Mouse (Mus musculus) spleen, embryonic (tissue): ENCODE results near the gene Ergic1.

Experiments used
- CTCF ChIA-PET: fragments of 350-600 bp; sonication (Branson Sonifier 250); formaldehyde crosslinking; loops from one replicate; lab custom pipeline; 2022; lab: Charles Lee

Gene Ergic1

DNA sequence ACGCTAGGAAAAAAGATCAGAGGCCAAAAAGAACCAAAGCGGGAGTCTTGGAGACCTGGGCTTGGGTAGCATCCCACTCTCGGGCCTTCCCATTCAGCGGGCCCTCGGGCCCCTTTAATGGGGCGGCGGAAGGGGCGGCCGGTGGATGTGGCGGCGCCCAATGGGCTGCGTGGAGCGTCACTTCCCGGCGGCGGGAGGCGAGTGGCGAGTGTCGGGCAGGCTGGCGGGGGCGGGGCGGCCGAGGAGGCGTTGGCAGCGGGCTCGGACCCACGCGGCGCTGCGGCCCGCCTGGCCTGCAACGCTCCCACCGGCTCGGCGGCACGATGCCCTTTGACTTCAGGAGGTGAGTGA is at the start of gene Ergic1:
Gene Ergic1, plus strand, starts transcription at position 200 of the 351 bp plus-strand sequence.
- CTCF ChIA-PET, result no interaction called here

DNA sequence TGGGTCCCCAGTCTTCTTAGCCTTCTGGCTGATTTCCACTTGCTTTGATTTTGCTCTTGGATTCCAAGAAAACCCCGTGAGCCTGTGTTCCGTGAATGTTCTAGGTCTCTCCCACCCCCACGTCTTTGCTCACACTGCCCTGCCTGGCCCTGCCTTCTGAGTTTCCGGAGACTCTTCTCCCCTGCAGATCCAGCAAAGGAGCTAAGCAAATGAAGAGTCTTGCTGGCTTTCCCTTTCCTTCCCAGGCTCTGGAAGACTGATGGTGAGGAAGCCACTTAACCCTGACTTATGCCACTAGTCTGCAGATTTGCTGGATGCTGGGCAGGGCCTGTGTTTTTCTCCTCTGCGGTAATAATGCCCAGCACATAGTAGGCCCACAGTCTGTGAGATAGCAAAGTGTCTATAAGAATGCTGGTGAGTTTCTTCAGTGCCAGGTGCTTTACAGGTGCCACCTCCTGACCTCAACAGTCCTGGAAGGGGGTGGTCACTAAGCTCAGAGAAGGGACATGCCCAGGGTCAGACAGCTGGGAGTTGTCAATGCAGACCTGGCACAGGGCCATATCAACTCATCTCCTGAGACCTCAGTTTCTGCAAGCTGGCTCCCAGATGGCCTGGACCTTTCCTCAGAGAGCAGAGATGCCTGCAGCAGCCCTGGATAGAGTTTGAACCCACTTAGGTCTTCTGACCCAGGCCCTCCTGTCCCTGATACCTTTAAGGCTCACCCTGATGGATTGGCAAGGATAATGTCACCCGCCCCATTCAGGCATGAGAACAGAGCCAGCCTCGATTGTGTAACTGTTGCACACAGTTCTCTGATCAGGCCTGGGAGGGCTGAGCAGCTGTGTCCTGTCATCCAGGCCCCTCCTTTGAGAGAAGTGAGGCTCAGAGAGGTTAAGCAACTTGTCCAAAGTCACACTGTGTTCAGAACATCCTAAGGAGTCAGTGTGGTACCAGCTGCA is 49.2 kb upstream of the Ergic1 start:
- CTCF ChIA-PET, result interaction anchor here (0.6 kb wide), 2 partner anchors 20 to 549 kb away, joined by 3 read pairs; no protein-coding TSS in a partner anchor

DNA sequence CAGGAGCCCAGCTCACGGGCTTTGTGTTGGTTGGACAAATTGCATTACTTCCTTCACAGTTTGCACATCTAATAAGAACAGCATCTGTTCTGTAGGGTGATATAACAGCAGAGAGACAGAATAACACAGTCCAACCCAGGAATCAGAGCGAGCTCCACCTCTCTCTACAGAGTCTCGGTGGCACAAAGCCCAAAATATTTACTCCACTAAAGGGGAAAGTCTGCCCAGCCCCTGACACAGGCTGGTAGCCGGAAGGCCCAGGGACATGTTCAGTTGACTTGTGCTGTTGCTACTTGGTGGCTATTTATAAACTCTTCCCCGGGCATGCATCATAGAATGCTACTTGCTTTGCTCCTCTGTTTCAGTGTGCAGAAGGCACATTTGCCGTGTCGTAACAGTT is 48.3 kb upstream of the Ergic1 start:
- CTCF ChIA-PET, result no interaction called here

DNA sequence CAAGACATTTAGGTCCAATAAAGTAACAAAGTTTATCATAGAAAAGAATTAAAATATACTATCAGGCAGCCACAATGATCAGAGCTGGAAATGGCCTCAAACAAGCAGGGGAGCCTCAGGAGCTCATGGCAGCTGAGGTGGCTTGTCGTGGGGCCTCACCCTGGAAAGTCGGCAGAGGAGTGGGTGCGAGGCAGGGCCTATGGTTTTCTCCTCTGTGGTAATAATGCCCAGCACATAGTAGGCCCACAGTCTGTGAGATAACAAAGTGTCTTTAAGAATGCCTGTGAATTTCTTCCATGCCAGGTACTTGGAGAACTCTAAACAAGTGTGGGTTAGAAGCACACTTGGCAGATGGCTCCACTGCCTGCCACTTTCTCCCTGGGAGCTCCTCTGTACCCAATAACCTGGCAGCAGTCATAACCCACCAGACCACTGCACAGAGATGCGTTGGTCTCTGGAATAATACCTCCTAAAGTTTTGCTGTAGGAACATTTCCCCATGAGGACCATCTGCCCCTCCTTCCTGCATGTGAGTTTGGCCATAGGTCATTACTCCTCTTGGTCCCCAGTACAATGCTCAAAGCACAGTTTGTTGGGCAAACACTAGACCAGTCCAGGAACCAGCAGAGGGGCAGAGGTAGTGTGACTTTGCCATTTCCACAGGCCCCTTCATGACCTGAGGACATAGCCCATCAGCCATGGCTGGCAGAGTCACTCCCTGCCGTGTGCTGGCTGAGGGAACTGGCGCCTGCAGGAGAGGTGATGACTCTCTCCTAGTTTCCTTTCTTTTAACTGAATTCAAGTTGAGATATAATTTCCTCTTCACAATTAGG is 47.6 kb upstream of the Ergic1 start:
- CTCF ChIA-PET, result no interaction called here

DNA sequence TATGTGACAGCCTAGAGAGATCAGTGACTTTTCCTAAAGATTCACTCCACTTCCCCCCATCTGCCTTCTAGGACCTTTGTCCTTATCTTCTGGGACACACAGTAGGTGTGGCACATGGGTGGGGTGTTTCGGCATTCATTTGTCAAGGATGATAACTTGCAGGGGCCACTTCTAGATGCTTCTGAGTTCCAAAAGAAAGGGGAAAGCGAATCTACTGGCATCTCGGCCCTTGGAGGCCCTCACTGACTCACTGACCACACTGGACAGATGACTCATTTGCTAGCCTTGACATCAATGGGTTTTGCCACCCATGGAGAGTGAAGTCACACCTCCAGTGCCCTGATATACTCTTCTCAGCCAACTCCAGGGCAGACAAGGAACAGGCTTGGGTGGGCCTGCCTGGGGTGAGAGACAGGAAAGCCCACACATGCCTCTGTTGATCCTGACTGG is 46.7 kb upstream of the Ergic1 start:
- CTCF ChIA-PET, result no interaction called here

DNA sequence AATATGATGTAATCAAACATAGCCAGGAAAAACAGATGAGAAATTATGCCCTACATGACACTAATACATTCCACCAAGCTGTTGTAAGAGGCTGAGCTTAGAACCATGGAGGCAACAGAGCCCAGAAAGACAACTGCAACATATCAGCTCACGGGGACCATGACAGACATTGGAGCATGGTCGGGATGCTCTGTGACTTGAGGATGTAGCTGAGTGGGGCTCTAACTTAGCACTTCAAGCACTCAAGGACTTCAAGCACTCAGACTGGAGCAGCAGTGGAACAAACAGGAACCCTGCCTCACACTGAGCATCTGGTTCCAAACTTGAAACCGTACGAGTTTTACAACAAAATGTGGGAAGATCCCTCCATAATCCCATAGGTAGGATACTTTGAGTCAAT is 45.6 kb upstream of the Ergic1 start:
- CTCF ChIA-PET, result no interaction called here

DNA sequence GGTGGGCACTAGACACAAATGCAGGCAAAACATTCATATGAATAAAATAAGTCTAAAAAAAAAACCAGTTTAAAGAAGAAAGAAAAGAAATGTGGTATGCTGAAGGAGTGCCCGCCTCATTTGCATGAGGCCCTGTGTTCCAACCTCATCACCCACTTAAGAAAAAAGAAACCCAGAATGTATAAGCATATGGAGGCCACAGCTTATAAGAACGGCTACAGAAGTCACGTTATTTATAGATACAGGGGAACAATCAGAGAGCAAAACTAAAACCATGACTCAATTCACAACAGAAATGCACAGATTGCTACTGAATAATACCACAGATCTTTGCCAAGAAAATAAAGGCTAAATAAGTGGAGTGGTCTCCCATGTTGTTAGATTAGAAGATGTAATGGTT is 43.0 kb upstream of the Ergic1 start:
- CTCF ChIA-PET, result no interaction called here

DNA sequence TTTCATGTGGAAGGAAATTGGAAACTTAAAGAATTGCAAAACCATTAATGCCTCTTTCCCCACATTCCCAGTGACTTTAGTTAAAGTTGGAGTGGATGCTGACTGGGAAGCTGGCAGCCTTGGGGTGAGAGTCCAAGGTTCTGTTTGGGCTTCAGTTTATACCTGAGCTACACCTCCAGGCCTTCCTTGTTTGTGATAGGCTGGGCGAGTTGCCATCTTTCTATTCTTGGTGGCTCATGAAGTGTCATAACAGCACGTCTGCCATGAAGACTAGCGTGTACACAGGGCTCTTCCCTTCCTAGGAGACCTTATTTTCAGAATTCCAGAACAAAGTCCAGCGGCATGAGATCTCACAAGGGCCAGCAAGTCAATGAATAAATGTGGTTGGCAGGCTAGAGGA is 38.6 kb upstream of the Ergic1 start:
- CTCF ChIA-PET, result no interaction called here

DNA sequence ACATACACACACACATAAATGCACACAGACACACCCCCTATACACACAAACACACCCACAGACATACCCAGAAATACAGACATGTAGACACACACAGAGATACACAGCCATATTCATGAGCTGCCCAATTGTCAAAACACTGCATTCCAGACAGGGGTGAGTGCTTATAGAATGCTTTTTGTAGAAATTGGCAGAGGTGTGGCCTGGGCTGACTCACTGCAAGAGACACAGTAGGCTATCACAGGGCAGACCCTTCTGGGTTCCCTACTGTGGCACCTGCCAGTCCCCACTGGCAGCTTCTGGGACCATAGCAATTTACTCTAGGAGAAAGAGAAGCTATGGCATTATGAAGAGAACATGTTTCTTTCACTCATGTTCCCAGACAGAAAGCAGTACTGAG is 37.0 kb upstream of the Ergic1 start:
- CTCF ChIA-PET, result no interaction called here

DNA sequence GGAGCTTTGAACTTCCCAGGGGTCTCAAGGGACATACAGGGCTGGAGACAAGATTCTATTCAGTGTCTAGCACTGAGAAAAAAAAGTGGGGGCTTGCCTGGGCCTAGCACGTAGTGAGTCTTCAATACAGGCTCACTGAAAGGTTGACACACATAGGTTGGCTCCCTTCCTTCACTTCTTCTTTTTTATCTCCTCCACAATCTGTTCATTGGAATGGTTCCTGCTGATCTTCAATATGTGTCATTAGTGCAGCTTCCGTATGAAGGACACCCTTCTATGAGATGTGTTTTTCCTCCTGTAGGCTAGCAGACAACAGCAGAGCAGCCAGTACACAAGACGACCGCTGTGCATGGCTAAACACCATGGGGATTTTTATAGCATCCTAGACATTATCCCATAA is 36.5 kb upstream of the Ergic1 start:
- CTCF ChIA-PET, result no interaction called here

DNA sequence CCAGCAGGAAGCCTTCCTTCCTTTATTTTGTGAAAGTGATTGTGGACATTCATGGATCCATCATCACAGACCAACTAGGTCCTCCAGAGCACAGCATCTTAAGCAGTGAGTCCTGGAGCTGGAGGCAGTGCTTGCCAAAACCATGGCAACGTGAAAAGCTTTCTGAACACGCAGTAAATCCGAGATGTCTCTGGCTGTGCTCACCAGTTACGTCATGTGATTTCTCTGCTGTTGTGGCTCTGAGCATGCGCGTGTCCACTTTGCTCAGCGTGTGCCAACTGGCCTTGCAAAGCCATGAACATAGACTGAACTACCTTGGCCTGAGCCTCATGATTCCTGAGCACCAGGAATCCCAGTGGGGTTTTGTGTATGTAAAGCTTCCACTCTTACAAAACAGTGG is 36.0 kb upstream of the Ergic1 start:
- CTCF ChIA-PET, result no interaction called here

DNA sequence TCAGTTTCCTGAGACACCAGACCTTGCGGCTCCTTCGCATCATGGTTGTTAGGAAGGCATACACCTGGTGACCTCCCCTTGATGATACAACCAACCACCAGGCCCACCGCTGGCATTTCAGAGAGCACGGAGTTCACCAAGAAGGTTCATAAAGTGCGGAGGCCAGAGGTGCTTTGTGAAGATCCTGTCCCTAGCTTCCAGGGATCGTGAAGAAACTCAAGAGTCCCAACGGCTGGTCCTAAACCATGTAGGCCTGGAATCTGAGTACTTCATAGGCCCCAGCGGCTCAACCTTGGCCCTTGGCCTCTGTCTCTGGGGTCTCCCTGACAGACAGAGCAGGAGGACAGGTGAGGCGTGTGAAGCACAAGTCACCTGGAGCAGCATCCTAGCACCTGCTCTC is 34.0 kb upstream of the Ergic1 start:
- CTCF ChIA-PET, result interaction anchor here (1.0 kb wide), 1 partner anchor 19 kb away, joined by 3 read pairs; no protein-coding TSS in a partner anchor

DNA sequence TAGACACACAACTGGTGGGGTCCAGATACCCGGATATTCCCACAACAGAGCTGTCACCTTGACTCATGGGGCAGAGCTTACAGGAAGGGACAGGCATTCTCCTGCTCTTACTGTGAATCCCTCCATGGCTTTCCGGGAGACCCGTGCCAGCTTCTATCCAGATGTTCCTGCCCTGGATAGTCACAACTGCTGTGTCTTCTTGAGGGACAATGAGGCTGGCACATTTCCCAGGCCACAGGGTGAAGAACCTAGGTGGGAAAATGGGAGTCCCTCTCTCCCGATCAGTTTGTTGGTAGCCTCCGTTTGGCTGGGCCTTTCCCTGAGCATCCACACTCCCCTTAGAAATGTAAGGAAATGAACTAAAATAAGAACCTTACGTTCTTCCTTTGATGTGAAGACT is 32.5 kb upstream of the Ergic1 start:
- CTCF ChIA-PET, result no interaction called here

DNA sequence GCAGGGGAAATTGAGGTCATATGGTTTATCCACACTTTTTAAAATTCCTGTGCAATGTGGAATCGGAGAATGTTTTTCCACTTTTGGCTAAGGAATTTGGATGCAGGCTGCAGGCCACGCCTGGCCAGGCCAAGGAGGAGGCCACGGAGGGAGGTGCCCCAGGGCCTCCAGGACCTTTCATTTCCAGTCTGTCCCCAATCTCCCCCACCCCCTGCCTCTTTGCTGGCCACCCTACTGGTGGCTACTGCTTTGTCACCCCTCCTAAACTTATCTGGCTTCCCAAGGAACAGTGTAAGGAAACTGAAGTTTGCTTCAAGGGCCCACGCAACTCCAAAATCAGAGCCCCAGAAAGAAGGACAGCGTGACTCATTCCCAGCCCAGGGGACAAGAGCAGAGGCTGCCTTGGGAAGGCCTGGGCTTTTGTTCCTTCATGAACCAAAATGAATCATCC is 31.5 kb upstream of the Ergic1 start:
- CTCF ChIA-PET, result no interaction called here

DNA sequence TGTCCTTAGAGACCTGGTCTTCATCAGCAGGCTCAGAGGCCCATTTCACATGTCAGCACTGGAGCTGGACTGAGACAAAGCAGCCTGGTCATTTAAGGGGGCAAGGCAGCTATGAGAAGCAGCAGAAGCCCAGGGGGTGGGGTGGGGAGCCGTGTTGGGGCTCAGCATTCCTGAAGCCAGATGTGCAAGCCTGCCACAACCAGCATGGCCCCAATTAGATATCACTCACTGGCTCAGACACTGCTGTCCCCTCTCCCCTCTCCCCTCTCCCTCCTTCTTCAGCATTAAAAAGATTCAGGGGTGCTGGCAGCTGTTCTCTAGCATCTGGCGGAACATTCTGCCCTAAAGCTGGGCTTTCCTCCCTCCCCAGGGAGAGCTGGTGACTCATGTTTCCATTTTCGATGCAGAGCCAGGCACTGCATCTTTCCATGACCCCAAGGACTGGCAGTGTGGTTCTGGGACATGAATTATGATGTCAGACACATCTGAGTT is 30.7 kb upstream of the Ergic1 start:
- CTCF ChIA-PET, result interaction anchor here (1.3 kb wide), 1 partner anchor 26 kb away, joined by 3 read pairs; no protein-coding TSS in a partner anchor

DNA sequence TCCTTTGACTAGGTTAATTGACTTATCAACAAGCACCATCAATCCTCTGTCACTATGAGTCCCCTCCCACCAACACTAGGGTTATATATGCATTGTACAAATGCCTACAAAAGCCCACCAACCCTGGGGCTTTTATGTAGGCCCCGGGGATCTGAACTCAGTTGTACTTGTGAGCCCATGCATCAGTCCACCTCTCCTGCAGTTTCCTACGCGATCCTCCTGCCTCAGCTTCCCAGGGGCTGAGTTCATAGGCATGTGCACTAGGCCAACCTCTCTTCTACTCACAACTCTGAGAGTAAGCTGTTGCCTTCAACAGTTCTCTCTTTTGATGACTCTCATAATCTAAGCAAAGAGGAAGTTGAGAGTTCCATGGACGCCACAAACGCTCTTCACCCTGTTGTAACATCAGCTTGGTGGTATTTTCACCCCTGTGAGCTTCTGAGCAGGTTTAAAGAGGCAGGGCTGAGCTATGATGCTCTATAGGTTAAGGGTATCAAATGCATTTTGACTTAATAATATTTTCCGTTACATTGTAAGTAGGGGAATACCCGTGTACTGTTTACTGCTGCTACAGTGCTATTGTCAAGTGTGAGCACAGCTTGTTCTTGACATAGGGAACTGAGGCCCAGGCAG is 29.8 kb upstream of the Ergic1 start:
- CTCF ChIA-PET, result interaction anchor here (0.5 to 1.3 kb wide), 3 partner anchors 19 to 36 kb away, joined by 3 read pairs; no protein-coding TSS in a partner anchor

DNA sequence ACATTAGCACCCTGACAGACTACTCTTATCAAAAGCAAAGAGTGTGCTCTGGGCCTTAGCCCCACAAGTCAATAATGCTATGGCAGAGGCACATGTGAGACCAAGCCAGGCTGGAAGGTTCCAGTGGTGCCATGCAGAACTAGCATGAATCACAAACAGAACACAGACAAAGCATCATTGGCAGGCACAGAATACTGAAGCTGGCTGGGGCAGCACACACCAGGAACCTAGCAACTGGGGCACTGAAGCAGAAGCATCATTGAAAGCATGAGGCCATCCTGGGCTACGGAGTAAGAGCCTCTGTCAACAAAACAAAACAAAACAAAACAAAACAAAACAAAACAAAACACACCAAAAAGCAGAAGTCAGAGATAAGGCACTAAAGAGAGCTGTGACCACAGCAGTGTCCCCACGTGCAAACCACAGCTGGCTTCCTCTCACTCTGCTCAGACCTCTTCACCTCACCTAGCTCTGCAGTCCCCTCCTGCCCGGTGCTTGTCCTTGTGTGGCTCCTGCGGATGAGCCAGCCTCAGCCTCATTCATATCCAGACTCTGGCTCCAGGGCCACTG is 28.7 kb upstream of the Ergic1 start:
- CTCF ChIA-PET, result interaction anchor here (0.5 kb wide), 1 partner anchor 23 kb away, joined by 3 read pairs; no protein-coding TSS in a partner anchor

DNA sequence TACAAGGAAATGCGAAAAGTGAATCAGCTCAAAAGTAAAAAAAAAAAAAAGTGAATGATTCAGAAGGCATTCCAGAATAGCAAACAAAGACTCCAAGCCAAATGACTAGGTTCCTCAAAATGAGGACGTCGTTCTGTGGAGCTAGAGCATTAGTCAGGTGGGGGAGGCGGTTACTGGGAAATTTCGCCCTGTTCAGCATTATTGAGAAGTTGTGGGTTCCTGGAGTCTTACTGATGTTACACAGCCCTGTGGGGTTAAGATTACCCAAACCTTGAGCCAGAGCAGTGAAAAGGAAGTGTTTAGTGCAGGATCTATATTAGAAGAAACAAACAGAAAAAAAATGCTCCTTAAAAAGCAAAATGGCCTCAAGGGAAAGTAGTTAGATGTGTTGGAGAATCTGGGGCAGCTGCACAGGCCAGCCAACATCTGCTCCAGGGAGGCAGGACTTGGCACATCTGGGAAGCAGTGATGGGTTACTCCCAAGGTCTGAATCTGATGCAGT is 27.4 kb upstream of the Ergic1 start:
- CTCF ChIA-PET, result interaction anchor here (0.6 to 0.7 kb wide), 2 partner anchors 72 to 75 kb away, joined by 3 to 4 read pairs; no protein-coding TSS in a partner anchor

DNA sequence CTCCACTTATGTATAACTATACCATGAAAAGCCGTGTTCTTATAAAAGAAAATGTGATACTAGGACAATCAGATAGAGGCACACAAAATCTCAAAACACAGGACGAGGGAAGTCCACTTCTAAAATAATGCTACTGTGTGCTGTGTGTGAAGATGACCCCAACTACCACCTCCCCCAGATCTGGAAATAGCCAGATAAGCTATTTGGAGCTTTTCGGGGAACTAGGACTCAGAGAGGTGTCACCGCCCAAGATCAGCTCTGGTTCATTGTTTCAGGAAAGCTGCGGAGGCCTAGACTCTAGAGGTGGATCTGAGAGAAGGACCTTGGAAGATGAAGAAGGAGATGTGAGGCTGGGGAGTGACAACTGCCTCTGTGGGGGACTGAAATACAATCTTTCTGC is 26.6 kb upstream of the Ergic1 start:
- CTCF ChIA-PET, result no interaction called here

DNA sequence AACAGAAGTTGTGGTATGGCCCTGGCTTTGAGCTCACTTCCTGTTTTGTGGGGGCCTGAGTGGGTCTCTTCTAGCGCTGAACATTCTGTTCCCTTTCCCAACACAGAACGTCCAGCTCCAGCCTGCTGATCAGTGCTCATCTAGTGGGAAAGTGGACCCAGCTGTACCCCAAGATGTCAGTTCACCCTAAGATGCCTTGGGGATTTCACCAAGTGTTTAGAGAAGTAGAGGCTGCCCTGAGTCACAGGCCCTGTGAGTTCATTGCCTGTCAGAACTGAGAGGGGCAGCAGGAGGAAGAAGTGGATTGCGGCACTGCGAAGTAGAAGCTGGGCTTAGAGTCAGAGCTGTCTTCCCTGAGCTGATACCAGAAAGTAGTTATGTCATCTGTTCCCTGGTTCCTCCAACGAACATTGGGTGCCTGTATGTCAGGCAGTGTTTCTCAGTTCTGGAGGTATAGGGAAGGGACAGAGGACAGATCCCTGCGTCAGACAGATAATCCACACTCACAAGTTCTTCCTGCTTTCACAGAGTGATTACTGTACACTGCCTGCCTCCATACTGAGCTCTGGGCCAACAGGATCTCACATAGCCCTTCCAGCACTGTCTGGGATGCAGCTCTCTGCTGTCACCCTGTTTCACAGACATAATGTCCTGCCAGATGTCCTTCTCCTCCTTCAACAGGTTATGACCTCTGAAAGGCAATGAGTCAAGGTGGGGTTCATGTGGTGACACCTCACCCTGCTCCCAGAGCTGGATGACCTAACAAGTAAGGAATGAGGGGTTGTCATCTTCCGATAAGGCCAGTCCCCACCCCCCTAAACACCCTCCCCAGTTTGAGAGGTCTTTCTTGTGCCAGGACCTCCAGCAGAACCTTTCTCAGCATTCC is 25.8 kb upstream of the Ergic1 start:
- CTCF ChIA-PET, result interaction anchor here (0.5 kb wide), 1 partner anchor 253 kb away, joined by 4 read pairs; no protein-coding TSS in a partner anchor
